Mouse (Mus musculus) liver, embryonic 11.5 days (tissue): ENCODE data around the gene Hspa1a. TPM values are rescaled to one million over a fixed set of nuclear protein-coding genes. Genes with fewer than 3 reads are reported as not detected.
A peak's percentile ranks its signal among the peaks of the same experiment; 100 is the strongest.
"Not testable (repeated sequence)": the region's sequence is repeated elsewhere in the genome, so short reads cannot be mapped to it uniquely, and the experiment has no call there.

Experiments
- ATAC-seq: fragments of 200-750 bp; cut with Nextera tagmentation; replicated peaks from 2 replicates; pipeline ENCODE4 v1.8.0; 2017; ENCODE audit warnings: moderate number of reproducible peaks, mild to moderate bottlenecking, moderate TSS enrichment, moderate library complexity; ENCODE audit not compliant: low FRiP score
- DNase-seq: peaks from one replicate; pipeline ENCODE4 v3.0.0-alpha.2; 2017; ENCODE audit warnings: low spot score
- H3K27ac ChIP-seq: fragments of 300-500 bp; sonication (generic); 2 replicates; pipeline ENCODE4 v1.5.1; 2014; ENCODE audit warnings: mild to moderate bottlenecking, low read depth, low read length, control low read depth
- H3K27me3 ChIP-seq: fragments of 300-500 bp; sonication (generic); replicated peaks from 2 replicates; pipeline ENCODE4 v1.6.1; 2014; ENCODE audit warnings: low read length, mixed read lengths; ENCODE audit not compliant: control insufficient read depth, insufficient read depth
- H3K36me3 ChIP-seq: fragments of 300-500 bp; sonication (generic); 2 replicates; pipeline ENCODE4 v1.6.1; 2014; ENCODE audit warnings: mild to moderate bottlenecking, low read length, moderate library complexity, mixed read lengths; ENCODE audit not compliant: control insufficient read depth, insufficient read depth
- H3K4me1 ChIP-seq: fragments of 300-500 bp; sonication (generic); replicated peaks from 2 replicates; pipeline ENCODE4 v1.6.1; 2014; ENCODE audit warnings: low read length, mixed read lengths; ENCODE audit not compliant: control insufficient read depth, insufficient read depth
- H3K4me2 ChIP-seq: fragments of 300-500 bp; sonication (generic); 2 replicates; pipeline ENCODE4 v1.6.1; 2014; ENCODE audit warnings: mild to moderate bottlenecking, control low read depth, moderate library complexity
- H3K4me3 ChIP-seq: fragments of 300-500 bp; sonication (generic); 2 replicates; pipeline ENCODE4 v1.5.1; 2014; ENCODE audit warnings: low read depth, low read length, control low read depth
- H3K9ac ChIP-seq: fragments of 300-500 bp; sonication (generic); 2 replicates; pipeline ENCODE4 v1.6.1; 2014; ENCODE audit warnings: low read depth, low read length, control low read depth
- H3K9me3 ChIP-seq: fragments of 300-500 bp; sonication (generic); 2 replicates; pipeline ENCODE4 v1.6.1; 2016; ENCODE audit warnings: low read length, inconsistent platforms, mixed read lengths; ENCODE audit not compliant: control insufficient read depth
- WGBS: fragments of 180-500 bp; shearing (Covaris S2); extraction: QIAGEN DNeasy Blood & Tissue Kit; methylation state at CpG from one replicate; pipeline ENCODE4 v1.1.7; 2014; 5-methylcytosine and 5-hydroxymethylcytosine counted together
- polyA plus RNA-seq: library from polyadenylated mRNA; unstranded; fragments of >200 nt; fragmentation: Nextera tagmentation; extraction: Ambion mirVana; gene quantifications from 2 replicates; pipeline ENCODE4 v1.2.1, GENCODE M21; 2014

Gene Hspa1a
- 4.7 and 5.7 TPM in 2 replicates for polyA plus RNA-seq

DNA sequence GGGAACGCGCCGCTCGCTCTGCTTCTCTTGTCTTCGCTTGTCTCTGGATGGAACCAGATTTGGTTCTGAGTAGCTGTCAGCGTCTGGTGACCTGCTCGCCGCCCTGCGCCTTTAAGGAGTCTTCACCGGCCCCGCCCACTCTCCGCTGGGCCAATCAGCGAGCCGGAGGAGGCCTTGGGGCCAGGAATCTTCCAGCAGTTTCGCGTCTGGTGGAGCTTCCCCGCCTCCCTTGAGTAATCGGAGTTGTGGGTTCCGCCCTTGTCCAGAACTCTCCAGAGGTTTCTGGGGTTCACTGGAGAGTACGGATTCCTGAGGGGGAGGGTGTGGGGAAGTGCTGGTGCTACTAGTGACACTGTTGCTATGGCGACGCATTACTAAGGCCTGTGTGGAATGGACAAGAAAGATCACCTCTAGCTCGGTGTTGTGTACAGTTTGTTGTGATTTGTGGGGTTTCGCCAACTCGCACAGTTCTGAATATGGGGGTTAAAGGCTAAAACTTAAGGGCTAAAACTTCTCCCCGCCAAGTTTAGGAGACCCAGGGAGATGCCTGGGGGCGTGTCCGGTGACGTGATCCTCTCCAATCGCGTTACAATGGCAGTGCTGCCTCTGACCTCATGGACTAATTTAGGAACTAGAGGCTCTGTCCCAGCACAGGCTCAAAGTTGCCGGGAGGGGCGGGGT is at the start of gene Hspa1a, which contains the start of gene Hspa1l:
Hspa1a (minus strand) TSS at position 88 of the 681 bp plus-strand sequence.
Hspa1l (plus strand) TSS at position 635 of the 681 bp plus-strand sequence.
- not testable (repeated sequence) for H3K36me3 ChIP-seq, H3K9me3 ChIP-seq, H3K4me1 ChIP-seq, H3K27ac ChIP-seq
- peak; percentile 94 for ATAC-seq
- peak within 1 kb of the TSS; percentile 34; the same call in 1 of the 2 replicates for H3K9ac ChIP-seq
- peak; percentile 71 for DNase-seq
- WGBS, result 2% methylated on average over 25 of the region's 33 CpGs
- H3K27me3 ChIP-seq, result peaks cover 40% of the 10 kb centered on the region
- peak within 1 kb of the TSS; percentile 87 for H3K4me2 ChIP-seq
- H3K4me3 ChIP-seq, result peak within 1 kb of the TSS; percentile 44

DNA sequence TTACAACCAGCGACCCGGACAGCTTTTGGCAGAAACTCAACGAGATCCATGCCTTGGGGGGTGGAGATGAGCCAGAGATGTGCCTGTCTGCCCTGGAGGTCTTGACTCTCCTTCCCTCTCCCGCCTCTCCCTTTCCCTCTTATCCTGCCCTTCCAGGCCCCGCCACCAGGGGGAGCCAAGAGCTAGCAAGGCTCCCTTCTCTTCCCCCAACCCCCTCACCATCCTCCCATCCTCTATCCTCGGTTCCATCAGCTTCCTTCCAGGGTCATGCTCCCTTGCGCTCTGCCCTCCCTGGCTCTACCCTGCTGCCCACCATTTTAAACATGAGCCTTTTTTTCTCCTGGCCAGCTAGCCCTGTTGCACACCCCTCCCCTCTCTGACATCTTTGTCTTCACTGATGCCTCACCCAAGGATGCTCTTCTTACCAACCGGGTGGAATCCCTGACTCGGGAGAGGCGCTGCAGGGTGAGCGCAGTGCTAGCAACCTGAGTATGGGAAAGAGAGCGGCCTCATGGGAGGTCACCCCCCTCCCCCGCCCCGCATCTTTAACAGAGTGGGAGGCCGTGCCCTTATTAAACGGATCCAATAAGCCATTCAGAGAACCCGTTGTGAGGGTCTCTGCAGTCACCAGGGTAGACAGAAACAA is 49.3 kb upstream of the Hspa1a start:
- H3K27ac ChIP-seq, result peak overlapping the region; percentile 53
- H3K9me3 ChIP-seq, result no peaks in the 10 kb centered on the region
- ATAC-seq (peak; percentile 29), DNase-seq (peak; percentile 87)
- peaks cover 40% of the 10 kb centered on the region for H3K4me1 ChIP-seq
- no peak overlapping the region for H3K9ac ChIP-seq
- H3K27me3 ChIP-seq, result no peaks in the 10 kb centered on the region
- H3K36me3 ChIP-seq, result peaks cover 6% of the 10 kb centered on the region
- WGBS, result 6% methylated on average over 17 of the region's 17 CpGs
- H3K4me2 ChIP-seq, result peak overlapping the region; percentile 57
- peak overlapping the region; percentile 7 for H3K4me3 ChIP-seq

DNA sequence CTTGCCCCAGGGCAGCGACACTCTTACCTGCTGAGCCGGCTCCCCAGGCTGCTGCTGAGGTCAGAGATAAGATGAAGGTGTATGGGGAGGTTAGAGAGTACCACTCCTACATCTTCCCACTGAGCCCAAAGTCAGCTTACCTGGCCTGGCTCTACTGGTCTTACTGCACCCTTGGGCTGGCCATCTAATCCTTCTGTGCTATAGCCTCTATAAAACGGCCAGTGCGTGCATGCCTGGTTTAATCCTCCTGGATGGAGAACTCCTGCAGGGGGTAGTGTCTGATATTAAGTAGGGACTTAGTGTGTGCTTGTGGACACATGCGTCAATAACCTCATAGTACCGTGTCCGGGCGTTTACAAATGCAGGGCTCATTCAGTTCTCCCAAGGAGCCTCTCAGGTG is 48.6 kb upstream of the Hspa1a start:
- no peak for ATAC-seq
- 85% methylated on average over 8 of the region's 8 CpGs for WGBS
- no peak overlapping the region for H3K27ac ChIP-seq

DNA sequence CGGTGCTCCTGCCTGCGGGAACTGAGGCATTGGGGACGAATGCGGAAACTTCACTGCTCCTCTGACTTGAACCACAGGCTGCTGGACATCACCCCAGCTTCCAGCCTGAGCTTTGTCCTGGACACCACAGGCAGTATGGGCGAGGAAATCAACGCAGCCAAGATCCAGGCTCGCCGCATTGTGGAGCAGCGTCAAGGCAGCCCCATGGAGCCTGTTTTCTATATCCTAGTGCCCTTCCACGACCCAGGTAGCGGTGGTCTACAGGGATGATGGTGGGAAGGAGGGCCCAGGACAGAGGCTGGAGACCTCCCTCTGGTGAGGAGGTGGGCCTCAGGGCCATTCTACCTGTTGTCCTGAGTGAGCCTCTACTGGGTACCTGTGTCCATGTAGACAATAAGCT is 47.9 kb upstream of the Hspa1a start:
- H3K27me3 ChIP-seq, result no peaks in the 10 kb centered on the region
- H3K4me3 ChIP-seq, result no peak overlapping the region
- peaks cover 39% of the 10 kb centered on the region for H3K4me1 ChIP-seq
- no peaks in the 10 kb centered on the region for H3K9me3 ChIP-seq
- H3K36me3 ChIP-seq, result peaks cover 20% of the 10 kb centered on the region
- no peak overlapping the region for H3K9ac ChIP-seq
- H3K4me2 ChIP-seq, result no peak overlapping the region
- no peak overlapping the region for H3K27ac ChIP-seq
- WGBS, result 85% methylated on average over 11 of the region's 11 CpGs
- DNase-seq (no peak), ATAC-seq (no peak)

More for the DNA sequence above, 48.6 kb upstream of the Hspa1a start:
- Histone ChIP-seq H3K4me3 (no peak overlapping the region), H3K36me3 (peaks cover 14% of the 10 kb centered on the region), H3K9ac (no peak overlapping the region), H3K9me3 (no peaks in the 10 kb centered on the region), H3K27me3 (no peaks in the 10 kb centered on the region), H3K4me2 (no peak overlapping the region), H3K4me1 (peaks cover 41% of the 10 kb centered on the region)
- DNase-seq, result peak; percentile 32

DNA sequence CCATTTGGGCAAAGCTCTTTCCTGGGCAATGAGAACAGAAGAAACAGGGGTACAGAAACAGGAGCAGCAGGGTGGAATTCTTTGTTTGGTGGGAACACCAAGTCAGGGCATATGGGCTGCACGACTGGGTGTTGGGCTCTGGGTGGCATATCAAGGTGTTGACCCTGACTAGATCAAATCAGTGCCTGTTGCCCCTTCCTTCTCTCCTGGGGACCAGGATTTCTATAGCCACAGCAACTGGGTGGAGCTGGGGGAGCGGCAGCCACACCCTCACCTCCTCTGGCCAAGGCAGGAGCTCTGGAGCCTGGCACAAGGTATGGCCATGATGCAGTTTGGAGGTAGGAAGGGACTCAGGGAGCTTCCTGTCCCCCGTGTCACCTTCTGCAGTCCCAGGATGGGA is 46.2 kb upstream of the Hspa1a start:
- ATAC-seq, result no peak
- Histone ChIP-seq H3K27me3 (no peaks in the 10 kb centered on the region), H3K4me3 (no peak overlapping the region), H3K4me2 (no peak overlapping the region), H3K4me1 (peaks cover 21% of the 10 kb centered on the region), H3K9ac (no peak overlapping the region), H3K36me3 (peaks cover 37% of the 10 kb centered on the region), H3K27ac (no peak overlapping the region), H3K9me3 (no peaks in the 10 kb centered on the region)
- no peak for DNase-seq
- WGBS, result 75% methylated on average over 3 of the region's 3 CpGs

DNA sequence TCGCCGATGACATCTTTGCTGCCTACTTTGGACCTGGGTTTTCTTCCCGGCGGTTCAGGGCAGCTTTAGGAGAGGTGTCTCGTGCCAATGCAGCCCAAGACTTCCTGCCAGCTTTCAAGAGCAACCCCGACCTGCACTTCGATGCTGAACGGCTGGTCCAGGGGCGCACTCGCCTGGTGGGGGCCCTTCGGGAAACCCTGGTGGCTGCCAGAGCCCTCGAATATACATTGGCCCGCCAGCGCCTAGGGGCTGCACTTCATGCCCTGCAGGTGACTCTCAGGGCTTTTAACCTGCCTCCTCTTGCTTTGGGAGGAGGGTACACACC is 45.7 kb upstream of the Hspa1a start:
- Histone ChIP-seq H3K9me3 (no peaks in the 10 kb centered on the region), H3K27me3 (no peaks in the 10 kb centered on the region), H3K4me2 (no peak overlapping the region), H3K36me3 (peaks cover 42% of the 10 kb centered on the region), H3K4me1 (peaks cover 16% of the 10 kb centered on the region), H3K9ac (no peak overlapping the region), H3K4me3 (no peak overlapping the region), H3K27ac (no peak overlapping the region)
- no peak for ATAC-seq
- 72% methylated on average over 14 of the region's 14 CpGs for WGBS
- DNase-seq, result no peak

DNA sequence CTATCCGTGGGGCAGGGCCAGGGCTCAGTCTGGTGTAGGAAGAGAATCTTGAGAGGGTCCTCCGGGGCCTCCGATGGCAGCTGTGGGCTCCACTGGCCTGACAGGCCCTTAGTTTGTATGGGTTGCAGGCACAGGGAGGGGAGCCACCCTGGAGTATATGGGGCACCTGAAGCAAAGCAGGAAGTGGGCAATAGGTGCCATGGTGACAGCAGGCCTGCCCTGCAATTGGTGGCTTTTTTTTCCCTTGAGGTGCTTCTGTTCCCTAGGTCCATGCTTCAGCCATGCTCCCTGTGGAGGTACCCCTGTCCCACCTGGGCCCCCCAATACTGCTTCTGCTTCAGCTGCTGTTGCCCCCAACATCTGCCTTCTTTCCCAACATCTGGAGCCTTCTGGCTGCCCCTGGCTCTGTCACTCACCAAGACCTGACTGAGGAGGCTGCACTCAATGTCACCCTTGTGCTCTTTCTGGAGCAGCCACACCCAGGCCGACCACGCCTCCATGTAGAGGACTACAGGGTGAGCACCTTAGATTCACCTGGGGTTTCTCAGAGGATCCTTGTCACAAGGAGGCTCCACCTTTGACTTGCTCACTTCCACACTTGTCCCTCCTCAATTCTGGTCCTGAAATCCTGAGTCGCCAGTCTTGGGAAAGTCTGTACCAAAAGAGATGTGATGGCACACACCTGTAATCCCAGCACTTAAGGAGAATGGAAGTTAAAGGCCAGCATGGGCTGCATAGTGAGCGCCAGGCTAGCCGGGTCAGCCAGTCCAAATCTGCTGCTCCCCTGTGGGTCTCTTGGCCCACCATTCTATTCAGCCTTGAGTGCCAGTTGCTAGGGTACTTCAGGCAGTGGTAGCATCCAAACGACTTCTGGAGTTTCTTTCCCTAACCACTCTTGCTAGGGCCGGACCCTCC is 45.1 kb upstream of the Hspa1a start:
- ATAC-seq, result no peak
- no peak overlapping the region for H3K4me3 ChIP-seq
- 78% methylated on average over 10 of the region's 10 CpGs for WGBS
- DNase-seq, result no peak
- peaks cover 10% of the 10 kb centered on the region for H3K4me1 ChIP-seq
- H3K9me3 ChIP-seq, result no peaks in the 10 kb centered on the region
- no peak overlapping the region for H3K9ac ChIP-seq
- H3K4me2 ChIP-seq, result no peak overlapping the region
- H3K27ac ChIP-seq, result no peak overlapping the region
- H3K36me3 ChIP-seq, result peaks cover 45% of the 10 kb centered on the region
- no peaks in the 10 kb centered on the region for H3K27me3 ChIP-seq

DNA sequence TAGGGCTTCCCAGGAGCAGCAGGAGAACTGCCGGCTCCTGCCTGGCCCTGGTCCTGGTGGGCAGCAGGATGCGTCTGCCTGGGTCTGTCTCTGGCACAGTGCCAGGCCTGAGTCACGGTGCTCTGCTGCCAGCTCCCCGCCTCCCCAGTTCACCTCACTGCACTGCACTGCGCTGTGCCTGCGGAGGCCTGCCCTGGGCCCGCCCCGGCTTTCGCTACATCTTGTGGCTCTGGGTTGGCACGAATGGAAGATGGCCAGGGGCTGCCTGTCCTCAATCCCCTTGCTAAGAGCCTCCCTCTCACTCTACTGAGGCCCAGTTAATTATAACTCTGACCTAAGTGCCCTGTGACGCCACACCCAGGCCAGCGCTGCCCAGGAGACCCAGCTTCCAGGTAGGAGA is 44.4 kb upstream of the Hspa1a start, which contains the start of gene Vwa7:
Vwa7 (plus strand) TSS at position 204 of the 400 bp plus-strand sequence.
- peak; percentile 34 for DNase-seq
- 82% methylated on average over 12 of the region's 12 CpGs for WGBS
- H3K27ac ChIP-seq, result no peak within 1 kb of the TSS; the same call in 1 of the 2 replicates
- H3K4me1 ChIP-seq, result peaks cover 7% of the 10 kb centered on the region
- peaks cover 52% of the 10 kb centered on the region for H3K36me3 ChIP-seq
- no peak within 1 kb of the TSS for H3K9ac ChIP-seq
- no peaks in the 10 kb centered on the region for H3K27me3 ChIP-seq
- H3K4me3 ChIP-seq, result no peak within 1 kb of the TSS
- peak; percentile 18; the same call in 1 of the 2 replicates for ATAC-seq
- H3K9me3 ChIP-seq, result no peaks in the 10 kb centered on the region
- no peak within 1 kb of the TSS for H3K4me2 ChIP-seq
